Mouse (Mus musculus): ENCODE measurements around the gene Sez6.

Gene Sez6

GRCm38 (mm10) chr11:77981609-77982440 is 51.2 kb downstream of the Sez6 start:
- peak; percentile 99 for DNase-seq (ENCODE audit: low read depth, low spot score)

- DNase-seq (ENCODE audit: low read depth, low spot score), result peak; percentile 100
These were observed 51.9 kb downstream of the Sez6 start, which contains the start of gene Phf12 for GRCm38 (mm10) chr11:77982441-77982905. Phf12 (plus strand) TSS chr11:77982754.

- peak; percentile 48 for DNase-seq (ENCODE audit: low read depth, low spot score)
These were observed 52.8 kb downstream of the Sez6 start for GRCm38 (mm10) chr11:77983191-77983936.

GRCm38 (mm10) chr11:77983937-77984835 is 53.6 kb downstream of the Sez6 start:
- DNase-seq (ENCODE audit: low read depth, low spot score), result peak; percentile 83

GRCm38 (mm10) chr11:77984836-77985231 is 54.2 kb downstream of the Sez6 start:
- peak; percentile 87 for DNase-seq (ENCODE audit: low read depth, low spot score)

GRCm38 (mm10) chr11:77985541-77986065 is 55.0 kb downstream of the Sez6 start:
- no peak for DNase-seq (ENCODE audit: low read depth, low spot score)

GRCm38 (mm10) chr11:77989071-77989690 is 58.6 kb downstream of the Sez6 start:
- DNase-seq (ENCODE audit: low read depth, low spot score), result no peak

GRCm38 (mm10) chr11:77995556-77995955 is 65.0 kb downstream of the Sez6 start:
- no peak for DNase-seq (ENCODE audit: low read depth, low spot score)

GRCm38 (mm10) chr11:78006446-78006845 is 75.8 kb downstream of the Sez6 start:
- DNase-seq (ENCODE audit: low read depth, low spot score), result no peak

GRCm38 (mm10) chr11:78019676-78020075 is 89.1 kb downstream of the Sez6 start:
- DNase-seq (ENCODE audit: low read depth, low spot score), result peak; percentile 86

- peak; percentile 72 for DNase-seq (ENCODE audit: low read depth, low spot score)
These were observed 93.0 kb downstream of the Sez6 start for GRCm38 (mm10) chr11:78023607-78024006.
